Mouse (Mus musculus): ENCODE data around the gene Ccser1. TPM values are rescaled to one million over a fixed set of nuclear protein-coding genes. Genes with fewer than 3 reads are reported as not detected.

The Ccser1 gene
- total RNA-seq, 2 experiments from 2014 or later, result 0.78 to 0.84 TPM

DNA sequence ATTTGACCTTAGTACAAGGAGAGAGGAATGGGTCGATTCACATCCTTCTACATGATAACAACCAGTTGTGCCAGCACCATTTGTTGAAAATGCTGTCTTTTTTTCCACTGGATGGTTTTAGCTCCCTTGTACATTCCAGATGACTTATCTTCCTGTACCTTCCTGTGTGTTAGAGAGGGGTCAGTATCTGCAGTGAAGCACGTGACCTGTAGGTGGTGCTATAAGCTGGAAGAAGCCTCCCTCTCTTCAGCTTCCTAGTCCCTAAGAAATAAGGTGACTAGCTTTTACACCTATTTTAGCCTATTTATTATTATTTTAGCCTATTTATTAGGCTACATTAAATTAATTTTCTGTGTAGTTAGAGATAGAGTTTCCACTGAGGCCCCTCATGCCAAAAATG is 506.9 kb downstream of the Ccser1 start:
- DNase-seq (ENCODE audit: low spot score), result no peak

DNA sequence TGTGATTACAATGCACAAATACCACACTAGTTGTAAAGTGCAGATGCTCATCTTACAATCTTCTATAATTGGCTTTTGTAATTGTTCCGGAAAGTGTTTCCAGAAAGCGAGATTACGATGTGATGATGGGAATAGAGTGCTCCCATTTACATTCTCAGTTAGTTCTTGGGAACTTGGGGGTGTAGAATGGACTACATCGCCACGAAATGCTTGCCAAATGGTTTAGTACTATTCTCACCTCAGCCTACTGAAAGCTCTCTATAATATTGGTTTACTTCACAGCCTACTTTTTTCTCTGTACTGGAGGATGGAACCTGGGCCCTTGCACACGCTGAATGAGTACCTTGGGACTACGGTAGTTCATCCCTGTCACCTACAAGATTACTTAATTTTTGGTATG is 522.9 kb downstream of the Ccser1 start:
- no peak for DNase-seq (ENCODE audit: low spot score)

DNA sequence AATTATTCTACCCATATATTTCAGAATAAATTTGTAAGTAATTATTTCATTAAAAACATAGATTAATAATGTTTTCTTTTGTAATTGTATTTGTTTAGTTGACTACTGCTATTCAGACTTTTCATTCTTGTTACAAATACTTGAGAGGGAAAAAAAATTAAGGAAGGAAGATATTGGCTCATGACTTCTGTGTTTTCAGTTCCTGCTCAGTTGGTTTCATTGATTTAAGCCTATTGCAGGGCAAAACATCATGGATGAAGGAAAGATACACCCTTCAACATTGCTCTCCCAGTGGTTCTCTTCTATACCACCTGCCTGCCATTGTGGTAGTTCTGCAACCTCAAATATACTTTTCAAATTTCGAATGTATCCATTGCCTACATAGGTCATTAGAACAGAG is 541.1 kb downstream of the Ccser1 start:
- no peak for DNase-seq (ENCODE audit: low spot score)

DNA sequence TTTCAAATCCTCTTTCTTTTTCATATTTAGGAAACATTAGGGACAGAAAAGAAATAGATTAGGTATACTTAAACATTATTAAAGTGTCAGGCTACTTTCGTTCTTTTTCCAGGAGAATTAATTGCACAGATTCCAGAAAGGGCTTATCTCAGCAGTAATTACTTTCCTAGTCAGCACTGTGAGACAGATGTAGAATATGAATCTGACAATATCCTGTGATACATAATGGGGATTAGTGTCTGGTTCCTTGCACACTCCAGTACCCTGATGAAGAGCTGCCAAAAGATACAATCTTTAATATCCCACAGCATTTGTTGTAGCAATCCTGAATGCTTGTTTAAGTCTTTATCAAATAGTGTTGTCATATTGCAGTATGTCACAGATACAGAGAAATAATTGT is 548.9 kb downstream of the Ccser1 start:
- no peak for DNase-seq (ENCODE audit: low spot score)

DNA sequence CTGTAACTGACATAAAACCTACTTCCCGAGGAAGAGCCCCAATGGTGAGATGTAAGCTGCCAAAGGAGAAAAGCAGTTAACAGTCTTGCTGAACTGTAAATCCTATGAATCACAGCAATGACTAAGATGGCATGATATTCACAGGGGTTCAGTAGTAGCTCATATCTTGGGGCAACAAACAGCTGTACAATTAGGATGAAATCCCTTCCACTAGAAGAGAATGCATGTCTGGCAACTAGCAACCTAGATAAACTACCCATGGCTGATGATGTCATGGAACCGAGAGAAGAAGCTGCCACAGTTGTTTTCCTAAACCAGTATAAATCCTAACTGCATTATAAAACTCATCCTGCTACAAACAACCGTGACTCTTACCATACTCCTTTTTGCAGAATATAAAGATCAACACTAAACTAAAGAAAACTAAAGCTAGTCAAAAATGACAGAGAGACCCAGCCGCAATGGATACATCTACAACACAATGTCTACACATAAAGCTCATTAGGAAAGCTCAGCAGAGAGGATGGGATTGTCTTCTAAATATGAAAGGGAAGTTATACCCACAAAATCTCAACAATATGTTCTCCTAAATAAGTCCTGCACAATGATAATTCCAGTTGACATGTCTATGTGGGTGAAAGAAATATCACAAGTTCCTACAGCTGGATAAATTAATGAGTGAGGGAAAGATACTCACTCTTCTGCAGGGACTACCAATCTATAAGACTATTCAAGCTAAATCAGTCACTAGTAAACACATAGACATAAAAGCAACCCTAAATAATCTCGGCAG is 550.2 kb downstream of the Ccser1 start:
- no peak for DNase-seq (ENCODE audit: low spot score)

DNA sequence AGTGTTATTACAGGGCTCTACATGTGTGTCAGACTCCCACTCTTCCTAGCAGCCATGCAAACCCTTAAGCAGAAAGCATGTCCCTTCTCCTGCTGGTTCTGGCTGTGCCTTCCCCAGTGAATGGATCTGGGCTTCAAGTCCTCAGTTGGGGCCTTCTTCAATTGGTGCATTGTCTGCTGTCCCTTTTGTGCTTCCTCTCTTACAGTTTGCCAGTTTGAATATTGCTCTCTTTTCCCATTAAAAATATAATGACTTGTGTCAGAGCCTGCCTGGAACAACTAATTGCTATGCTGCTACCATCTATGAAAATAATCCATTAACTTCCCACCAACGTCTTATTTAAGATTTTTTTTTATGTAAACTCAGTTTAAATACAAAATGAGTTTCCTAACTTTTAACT is 566.2 kb downstream of the Ccser1 start:
- no peak for DNase-seq (ENCODE audit: low spot score)

DNA sequence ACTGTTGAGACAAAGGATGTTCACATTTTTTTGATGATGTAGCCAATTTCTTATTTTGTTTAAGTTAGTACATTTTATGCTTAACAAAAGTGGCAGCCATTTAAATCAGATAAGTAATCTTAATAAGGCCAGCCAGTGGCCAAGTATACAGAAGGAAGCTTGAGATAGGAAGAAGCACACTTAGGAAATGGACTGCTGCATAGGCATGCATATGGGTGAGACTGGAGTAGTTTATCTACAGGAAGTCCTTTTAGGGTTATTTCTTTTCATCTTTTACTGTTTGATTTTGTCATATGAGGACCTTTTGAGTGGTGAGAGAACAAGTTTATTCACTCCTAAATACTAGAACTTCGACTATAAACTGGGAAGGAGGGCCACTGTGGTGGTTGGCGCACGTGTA is 582.0 kb downstream of the Ccser1 start:
- no peak for DNase-seq (ENCODE audit: low spot score)

DNA sequence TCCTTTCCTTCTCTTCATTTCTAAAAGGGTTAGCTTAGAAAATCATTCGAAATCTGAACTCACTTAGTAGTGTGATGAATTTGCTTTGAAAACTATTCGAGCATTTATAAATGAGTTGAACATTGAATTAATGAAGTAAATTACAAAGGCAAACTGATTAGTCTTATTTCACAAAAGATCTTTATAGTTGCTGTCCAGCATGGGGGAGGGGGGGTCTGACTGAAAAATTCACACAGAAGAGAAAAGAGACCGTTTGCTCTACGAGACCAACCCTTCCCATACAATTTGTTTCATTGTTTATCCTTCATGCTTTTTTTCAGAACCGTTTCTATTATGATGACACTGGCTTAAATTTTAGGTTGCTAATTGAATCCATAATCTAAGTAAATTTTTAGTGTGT is 583.3 kb downstream of the Ccser1 start:
- DNase-seq (ENCODE audit: low spot score), result no peak

DNA sequence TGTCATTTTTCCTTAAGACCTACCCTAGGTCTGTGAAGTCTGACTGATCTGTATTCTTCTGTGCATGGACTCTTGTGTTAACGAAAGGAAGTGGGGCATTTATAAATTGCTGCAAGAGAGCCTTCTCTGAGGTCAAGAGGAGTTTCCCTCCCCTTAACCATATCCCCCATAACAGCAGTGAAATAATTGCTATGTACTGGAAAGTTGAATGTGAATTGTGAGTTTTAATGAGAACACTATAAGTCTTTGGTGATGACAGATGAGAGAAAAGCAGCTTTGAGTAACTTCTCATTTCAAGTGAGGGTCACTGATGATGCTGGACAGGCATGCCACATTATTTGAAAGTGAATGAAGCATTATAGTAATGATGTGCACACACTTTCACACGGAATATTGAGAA is 585.7 kb downstream of the Ccser1 start:
- no peak for DNase-seq (ENCODE audit: low spot score)

DNA sequence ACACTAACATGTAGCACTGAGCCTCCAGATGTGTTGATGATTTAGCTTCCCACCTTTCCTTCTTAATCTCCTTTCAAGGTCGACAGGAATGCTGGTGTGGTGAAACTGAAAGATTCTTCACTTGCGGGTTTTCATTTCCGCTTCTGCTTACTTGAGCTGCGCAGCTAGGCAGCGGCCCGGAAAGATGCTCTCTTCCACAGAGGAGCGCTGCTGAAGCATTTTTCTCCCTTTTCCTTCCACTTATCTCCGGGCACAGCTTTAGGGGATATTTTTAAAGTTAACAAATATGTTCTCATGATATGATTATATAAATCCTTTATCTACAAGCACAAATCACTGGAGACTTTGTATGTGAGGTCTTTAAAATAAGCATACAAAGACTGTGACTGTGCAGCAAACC is 587.0 kb downstream of the Ccser1 start:
- DNase-seq (ENCODE audit: low spot score), result no peak

DNA sequence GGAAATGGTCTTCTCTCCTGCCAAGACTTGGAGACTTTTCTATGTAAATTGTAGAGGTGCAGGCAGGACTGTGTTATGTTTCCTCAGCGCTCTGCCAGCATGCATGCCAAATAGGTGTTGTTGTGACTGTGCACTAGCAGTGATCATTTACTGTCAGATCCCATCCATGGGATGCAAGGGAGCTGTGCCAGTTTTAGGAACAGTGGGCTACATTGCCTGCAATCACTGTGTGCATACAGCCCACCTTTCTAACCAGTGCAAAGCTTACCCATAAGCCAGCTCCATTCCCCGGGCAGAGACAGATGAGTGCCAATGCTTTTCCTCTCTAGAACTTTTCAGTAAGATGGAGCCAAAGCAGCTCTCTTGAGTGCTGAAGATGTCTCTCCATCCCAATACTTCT is 606.6 kb downstream of the Ccser1 start:
- no peak for DNase-seq (ENCODE audit: low spot score)

DNA sequence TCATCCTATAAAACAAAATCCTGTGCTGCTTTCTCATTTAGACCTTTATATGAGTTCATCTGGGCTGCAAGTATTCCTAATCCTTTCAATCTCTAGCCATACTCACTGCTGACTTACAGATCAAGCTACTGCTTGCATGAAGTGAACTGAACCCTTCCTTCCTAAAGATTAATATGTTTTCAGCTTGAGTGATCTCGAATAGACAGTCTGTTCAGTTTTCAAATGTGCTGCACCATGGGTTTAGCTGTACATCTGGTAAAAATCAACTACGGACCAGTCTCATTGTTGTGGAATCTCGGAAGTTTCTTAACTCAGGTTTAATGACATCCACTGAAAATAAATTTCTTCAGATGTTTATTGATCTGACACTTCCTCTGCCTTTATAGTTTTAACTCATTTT is 620.8 kb downstream of the Ccser1 start:
- no peak for DNase-seq (ENCODE audit: low spot score)

DNA sequence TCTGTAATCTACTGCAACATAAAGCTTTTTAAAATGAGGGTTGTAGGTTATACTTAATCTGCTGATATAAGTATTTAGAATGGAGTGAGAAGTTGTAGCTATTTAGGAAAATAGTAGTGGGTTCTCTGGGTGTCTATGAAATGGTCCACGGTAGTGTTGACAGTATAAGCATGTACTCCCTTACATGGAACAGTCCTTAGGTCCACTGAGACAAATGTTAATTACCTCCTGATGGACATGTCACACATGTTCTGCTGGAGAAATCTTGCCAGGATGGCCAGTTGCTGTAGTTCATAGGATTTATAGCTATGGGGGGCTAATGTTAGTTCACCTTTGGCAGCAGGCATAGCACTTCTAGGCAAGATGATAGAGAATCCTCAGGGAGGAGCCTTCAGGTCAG is 625.4 kb downstream of the Ccser1 start:
- DNase-seq (ENCODE audit: low spot score), result no peak

DNA sequence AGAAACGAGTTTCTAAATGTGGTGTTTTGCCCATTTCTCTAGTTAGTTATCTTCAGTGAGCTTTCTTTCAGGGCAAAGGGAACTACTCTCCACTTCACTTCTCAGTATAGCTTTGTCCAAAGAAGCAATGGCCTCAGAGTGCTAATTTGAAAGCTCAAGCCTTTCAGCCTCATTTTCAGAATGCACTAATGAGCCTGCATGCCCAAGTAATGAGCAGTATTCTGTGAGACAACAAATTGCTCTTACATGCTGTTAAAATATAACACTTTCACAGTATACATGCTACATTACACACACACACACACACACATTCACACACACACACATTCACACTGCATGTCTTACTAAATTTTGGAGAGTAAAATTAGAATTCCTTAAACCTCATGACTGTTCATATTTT is 637.6 kb downstream of the Ccser1 start:
- DNase-seq (ENCODE audit: low spot score), result no peak

DNA sequence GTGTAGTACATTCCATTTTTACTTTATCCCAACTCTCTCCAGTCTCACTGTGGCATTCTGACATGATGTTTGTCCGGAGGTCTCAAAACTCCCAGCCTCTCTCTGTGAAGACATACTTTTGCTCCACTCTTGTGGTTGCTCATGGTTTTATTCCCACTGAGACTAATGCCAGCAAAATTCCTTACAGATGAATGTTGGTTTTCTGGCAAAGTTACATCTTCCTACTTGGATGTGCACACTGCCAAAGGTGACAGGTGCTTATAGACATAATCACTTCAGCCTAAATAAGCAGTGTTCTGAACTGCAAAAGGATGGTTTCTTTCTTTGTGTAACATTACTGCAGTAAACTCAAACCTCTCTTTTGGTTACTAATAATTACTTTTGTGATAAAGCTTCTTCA is 696.2 kb downstream of the Ccser1 start:
- DNase-seq (ENCODE audit: low spot score), result no peak

DNA sequence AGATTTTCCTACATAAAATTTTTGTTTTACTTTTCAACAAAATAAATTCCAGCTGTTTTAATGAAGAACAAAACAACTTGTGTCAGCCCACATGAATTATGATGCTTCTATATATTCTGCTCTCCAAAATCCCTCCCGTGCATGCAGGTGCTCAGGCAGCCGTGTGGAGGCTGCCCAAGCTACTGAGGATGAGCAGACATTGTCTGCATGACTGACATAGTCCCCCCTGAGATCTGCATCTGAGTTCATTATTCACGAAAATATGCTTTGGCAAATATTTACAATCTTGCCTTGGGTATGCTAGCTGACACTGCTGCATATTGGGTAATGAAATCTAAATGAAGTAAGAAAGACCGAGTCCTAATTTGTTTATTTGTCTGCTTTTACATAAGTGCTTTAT is 718.1 kb downstream of the Ccser1 start:
- DNase-seq (ENCODE audit: low spot score), result no peak

DNA sequence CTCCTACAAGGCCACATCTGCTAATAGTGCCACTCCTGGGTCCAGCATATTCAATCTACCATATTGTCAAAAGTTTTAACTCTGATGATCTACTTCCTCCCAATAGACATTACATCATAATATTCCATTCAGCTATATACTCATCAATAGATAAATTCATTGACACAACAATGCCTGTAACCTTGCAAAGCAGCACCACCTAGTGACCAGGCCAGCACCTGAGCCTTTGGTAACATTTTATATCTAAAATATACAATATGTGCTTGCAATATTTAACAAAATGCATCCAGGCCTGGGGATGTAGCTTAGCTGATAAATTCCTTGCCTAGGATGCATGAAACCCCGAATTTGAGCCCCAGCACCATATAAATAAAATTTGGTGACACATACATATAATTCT is 722.6 kb downstream of the Ccser1 start:
- DNase-seq (ENCODE audit: low spot score), result no peak

DNA sequence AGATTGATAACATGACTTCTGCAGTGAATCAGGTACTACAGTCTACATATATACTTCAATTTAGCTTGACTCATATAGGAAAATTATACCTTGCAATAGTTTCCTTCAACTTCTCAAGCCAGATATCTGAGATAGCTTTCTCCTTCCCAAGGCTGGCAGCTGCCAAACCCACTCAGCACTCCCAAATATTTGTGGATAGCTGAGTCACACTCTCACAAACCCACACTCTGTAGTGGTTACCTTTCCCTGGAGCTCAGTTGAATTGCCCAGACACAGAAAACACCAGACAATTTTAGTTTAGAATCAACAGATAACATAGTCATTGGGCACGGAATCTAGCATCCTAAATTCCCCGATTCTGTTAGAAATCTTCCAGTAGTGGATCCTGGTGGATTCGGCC is 732.8 kb downstream of the Ccser1 start:
- DNase-seq (ENCODE audit: low spot score), result no peak

DNA sequence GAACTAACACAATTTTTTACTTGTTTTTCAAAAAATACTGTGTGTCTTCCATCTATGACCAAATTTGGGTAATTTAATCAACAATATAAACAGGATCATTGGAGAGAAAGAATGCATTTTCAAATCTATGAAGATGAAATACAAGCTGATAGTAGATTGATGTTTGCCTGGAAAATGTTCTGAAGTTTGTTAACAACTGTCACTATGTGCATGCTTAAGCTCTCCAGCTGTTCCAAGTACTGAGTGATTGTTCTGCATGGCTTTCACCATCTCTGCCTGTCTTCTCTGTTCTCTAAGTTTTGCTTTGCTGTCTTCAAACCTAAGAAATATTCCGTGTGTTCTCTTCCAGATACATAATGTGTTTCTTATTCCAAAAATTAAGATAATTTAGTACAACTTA is 751.5 kb downstream of the Ccser1 start:
- DNase-seq (ENCODE audit: low spot score), result no peak

DNA sequence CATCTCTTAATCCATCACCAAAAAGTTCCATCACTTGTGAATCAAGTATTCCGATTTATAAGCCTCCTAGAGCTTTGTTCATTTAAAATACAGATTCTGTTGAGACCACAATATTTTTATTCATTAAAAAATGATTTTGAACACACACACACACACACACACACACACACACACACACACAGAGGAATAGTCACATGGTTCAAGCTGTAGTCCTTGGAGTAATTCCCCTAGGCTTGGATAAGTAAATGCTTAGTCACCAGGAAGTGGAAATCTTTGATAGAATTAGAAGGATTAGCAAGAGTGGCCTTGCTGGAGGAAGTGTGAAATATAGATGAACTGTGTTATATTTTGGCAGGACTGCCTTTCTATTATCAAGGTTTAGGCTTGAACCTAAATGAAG is 756.5 kb downstream of the Ccser1 start:
- DNase-seq (ENCODE audit: low spot score), result no peak

DNA sequence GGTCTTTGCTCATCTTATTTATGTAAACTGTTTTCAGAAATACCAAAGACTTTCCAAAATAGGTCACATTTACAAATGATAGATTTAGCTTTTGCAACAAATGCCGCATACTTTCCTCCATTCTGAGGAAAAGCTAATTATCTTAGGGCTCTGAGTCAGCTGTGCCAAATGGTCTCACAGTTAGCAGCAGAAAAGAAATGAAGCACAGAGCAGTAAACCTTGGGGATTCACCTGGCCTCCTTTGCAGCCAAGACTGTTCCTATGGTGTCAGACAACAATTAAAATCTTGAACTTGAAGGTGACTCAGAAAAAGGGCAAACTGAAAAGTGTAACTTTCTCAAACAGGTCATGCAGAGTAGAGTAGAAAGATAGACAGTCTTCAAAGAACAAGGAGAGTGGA is 759.1 kb downstream of the Ccser1 start:
- no peak for DNase-seq (ENCODE audit: low spot score)

DNA sequence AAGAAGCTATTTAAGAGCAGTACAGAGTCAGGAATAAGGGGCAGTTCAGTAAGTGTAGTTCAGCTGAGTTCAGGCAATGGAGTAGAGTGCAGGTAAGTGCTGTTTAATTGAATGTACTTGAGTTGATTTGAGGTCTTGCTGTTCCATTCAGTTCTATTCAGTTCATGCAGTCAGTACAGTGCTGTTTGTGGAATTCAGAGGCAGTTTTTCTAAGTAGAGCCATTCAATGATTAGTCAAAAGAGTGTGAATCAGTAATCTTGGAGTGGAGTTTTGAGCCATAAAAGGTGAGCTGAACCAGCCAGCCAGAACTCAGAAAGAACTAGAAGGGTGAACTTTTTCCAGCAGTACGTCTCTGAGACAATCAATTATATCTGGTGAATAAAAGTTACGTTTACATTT is 773.6 kb downstream of the Ccser1 start:
- no peak for DNase-seq (ENCODE audit: low spot score)

DNA sequence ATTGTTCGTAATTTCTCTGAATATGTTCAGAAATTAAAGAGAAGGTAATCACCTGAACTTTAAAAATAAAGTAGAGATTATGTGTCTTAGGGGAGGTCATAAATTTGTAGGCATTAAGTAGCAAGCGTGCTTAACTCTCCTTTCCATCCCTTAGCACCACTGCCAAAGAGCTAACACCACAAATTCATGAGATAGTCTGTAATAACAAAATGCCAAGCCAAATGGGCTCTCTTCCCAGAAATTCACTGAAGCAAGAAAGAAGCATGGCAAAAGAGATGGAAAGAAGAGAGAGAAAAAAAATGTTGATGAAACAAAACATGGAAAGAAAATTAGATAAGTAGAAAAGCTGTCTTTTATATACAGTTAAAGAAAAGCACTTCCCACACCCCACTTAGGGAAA is 796.8 kb downstream of the Ccser1 start:
- peak; percentile 2 for DNase-seq (ENCODE audit: low spot score)

DNA sequence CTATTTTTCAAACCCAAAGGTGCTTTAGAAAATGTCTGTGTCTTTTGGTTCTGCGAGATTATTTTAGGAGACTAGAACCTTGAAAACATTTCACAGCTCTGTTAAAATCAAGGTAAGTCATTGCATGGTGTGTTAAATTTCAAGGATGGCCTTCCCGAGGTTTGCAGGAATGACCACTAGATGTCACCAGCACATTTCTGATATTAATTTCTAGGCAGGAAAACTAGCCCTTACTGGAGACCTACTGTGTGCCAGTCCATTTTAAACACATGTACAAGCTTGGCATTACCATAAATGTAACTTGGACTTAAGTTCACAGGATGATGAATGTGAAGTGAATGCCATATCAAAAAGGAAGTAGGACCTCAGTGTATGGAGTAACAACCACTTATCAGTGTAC is 798.3 kb downstream of the Ccser1 start:
- no peak for DNase-seq (ENCODE audit: low spot score)

Measured in gastrocnemius, adult 18-20 months (tissue).